Mouse (Mus musculus): Measurements from ENCODE around the gene Zfp110. TPM values are rescaled to one million over a fixed set of nuclear protein-coding genes. Genes with fewer than 3 reads are reported as not detected.
"Not testable (repeated sequence)": the region's sequence is repeated elsewhere in the genome, so short reads cannot be mapped to it uniquely, and the experiment has no call there.

The Zfp110 gene
- polyA plus RNA-seq, 1 experiment from 2014 or later, result 40.2 TPM

DNA sequence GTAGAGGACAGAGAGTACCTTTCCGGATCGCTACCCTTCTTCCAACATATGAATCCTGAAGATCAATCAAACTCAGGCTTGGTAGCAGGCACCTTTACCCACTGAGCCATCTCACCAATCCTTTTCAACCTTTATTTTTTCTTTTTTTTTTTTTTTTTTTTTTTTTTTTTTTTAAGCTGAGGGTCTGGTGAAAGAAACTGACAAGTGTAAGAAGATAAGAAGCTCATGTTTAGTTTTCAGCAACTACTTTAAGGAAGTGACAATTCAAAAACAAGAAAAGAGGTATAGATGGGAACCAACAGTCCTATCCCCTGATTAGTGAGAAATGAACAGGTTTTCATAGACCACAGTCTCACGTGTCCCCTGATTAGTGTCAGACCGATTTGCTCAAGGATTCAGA, 1.2 kb downstream of the Zfp110 start:
- 94% methylated on average over 4 of the region's 4 CpGs for WGBS
- H3K9me3 ChIP-seq, result peaks cover 40% of the 10 kb centered on the region
- no peak for ATAC-seq (replicated peaks)
- H3K9ac ChIP-seq (replicated peaks), result no peak overlapping the region
- H3K27me3 ChIP-seq, result no peaks in the 10 kb centered on the region
- no peak overlapping the region for H3K27ac ChIP-seq (replicated peaks)
- H3K4me3 ChIP-seq, result peak overlapping the region; percentile 65
- H3K36me3 ChIP-seq, result peaks cover 46% of the 10 kb centered on the region
- peaks cover 8% of the 10 kb centered on the region; the same call in 1 of the 2 replicates for H3K4me1 ChIP-seq
- H3K4me2 ChIP-seq (replicated peaks), result peak overlapping the region; percentile 66

DNA sequence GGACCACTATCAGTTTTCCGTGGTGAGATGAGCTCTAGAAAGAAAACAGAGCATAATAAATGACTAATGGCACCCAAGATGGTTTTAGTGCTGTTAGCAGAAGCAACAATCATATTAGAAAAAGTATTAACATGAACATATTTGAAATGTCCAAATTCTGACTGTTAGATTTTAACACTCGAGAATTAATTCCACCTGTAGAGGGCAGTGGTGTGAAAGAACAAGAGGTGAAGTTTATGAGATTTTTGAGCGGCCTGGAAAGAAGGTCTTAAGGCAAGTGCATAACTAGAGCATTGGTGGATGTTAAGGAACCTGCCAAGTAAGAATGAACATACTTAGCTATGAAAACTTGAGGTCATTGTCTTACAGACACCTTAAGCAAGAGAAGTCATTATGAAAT, 39.7 kb downstream of the Zfp110 start:
- Histone ChIP-seq H3K27ac (replicated peaks) (no peak overlapping the region), H3K4me1 (no peaks in the 10 kb centered on the region), H3K36me3 (no peaks in the 10 kb centered on the region), H3K4me2 (replicated peaks) (no peak overlapping the region), H3K9ac (replicated peaks) (no peak overlapping the region), H3K4me3 (no peak overlapping the region), H3K27me3 (no peaks in the 10 kb centered on the region), H3K9me3 (no peaks in the 10 kb centered on the region)
- no peak for ATAC-seq (replicated peaks)
- WGBS, result 35% methylated on average over 3 of the region's 3 CpGs

- H3K4me3 ChIP-seq, result no peak overlapping the region
- no peak; the same call in 1 of the 2 replicates for ATAC-seq (replicated peaks)
These were observed 45.5 kb downstream of the Zfp110 start for GRCm38 (mm10) chr7:12880036-12880435.

GRCm38 (mm10) chr7:12880497-12880896, 45.9 kb downstream of the Zfp110 start:
- H3K4me3 ChIP-seq, result peak overlapping the region; percentile 83
- peak overlapping the region; percentile 88 for H3K9ac ChIP-seq (replicated peaks)
- not testable (repeated sequence) for H3K27me3 ChIP-seq; H3K9me3 ChIP-seq; H3K27ac ChIP-seq (replicated peaks)
- peak; percentile 53 for ATAC-seq (replicated peaks)
- H3K4me1 ChIP-seq, result peaks cover 18% of the 10 kb centered on the region
- peak overlapping the region; percentile 80 for H3K4me2 ChIP-seq (replicated peaks)
- WGBS, result 43% methylated on average over 8 of the region's 8 CpGs
- H3K36me3 ChIP-seq, result peaks cover 17% of the 10 kb centered on the region

More at GRCm38 (mm10) chr7:12880036-12880435, 45.5 kb downstream of the Zfp110 start:
- Histone ChIP-seq H3K9ac (replicated peaks) (no peak overlapping the region), H3K36me3 (peaks cover 12% of the 10 kb centered on the region), H3K9me3 (no peaks in the 10 kb centered on the region), H3K27ac (replicated peaks) (no peak overlapping the region), H3K27me3 (no peaks in the 10 kb centered on the region), H3K4me1 (peaks cover 18% of the 10 kb centered on the region), H3K4me2 (replicated peaks) (peak overlapping the region; percentile 80; the same call in 1 of the 2 replicates)

GRCm38 (mm10) chr7:12880911-12881660, 46.5 kb downstream of the Zfp110 start, which contains the start of gene Zfp128:
TSS of gene Zfp128 (plus strand) at chr7:12881177.
- Histone ChIP-seq H3K36me3 (peaks cover 23% of the 10 kb centered on the region), H3K4me3 (peak within 1 kb of the TSS; percentile 83), H3K4me1 (peaks cover 18% of the 10 kb centered on the region), H3K27ac (replicated peaks) (peak within 1 kb of the TSS; percentile 45; the same call in 1 of the 2 replicates), H3K9ac (replicated peaks) (peak within 1 kb of the TSS; percentile 88), H3K27me3 (no peaks in the 10 kb centered on the region), H3K4me2 (replicated peaks) (peak within 1 kb of the TSS; percentile 80), H3K9me3 (no peaks in the 10 kb centered on the region)
- under 1% methylated on average over 35 of the region's 35 CpGs for WGBS
- peak; percentile 99 for ATAC-seq (replicated peaks)

DNA sequence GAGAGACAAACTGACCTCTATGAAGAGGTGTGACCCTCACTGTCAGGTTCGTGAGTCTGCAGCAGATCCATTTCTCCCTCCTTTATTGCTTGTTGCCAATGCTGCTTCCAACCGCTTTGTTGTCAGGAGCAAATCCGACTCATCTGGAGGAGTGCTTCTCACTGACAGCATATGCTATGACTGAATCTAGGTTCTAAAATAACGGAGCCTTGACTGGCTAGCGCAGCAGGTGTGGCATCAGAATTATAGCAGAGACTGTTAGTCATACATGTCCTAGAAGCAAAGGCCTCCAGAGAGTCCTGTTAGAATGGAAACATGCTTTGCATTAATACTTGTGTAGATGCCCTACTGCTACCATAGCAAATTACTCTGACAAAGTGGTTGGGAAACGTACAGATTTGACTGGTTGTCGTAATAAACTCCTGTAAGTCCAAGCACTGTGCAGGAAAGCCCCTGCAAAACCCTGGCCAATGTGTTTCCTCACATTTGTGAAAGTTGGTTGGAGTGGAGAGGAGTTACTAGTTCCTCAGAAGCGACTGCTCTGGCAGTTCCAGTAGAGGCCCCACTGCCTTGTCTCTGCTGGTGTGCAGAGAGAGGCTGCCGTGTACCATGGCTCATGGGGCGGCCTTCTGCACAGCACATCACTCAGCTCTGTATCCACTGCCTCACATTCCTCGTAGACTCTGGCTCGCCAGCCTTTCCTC, 52.2 kb downstream of the Zfp110 start:
- Histone ChIP-seq H3K4me2 (replicated peaks) (no peak overlapping the region), H3K27ac (replicated peaks) (no peak overlapping the region), H3K4me3 (no peak overlapping the region), H3K9me3 (no peaks in the 10 kb centered on the region), H3K9ac (replicated peaks) (no peak overlapping the region), H3K27me3 (no peaks in the 10 kb centered on the region), H3K36me3 (peaks cover 75% of the 10 kb centered on the region), H3K4me1 (peaks cover 9% of the 10 kb centered on the region)
- 93% methylated on average over 12 of the region's 12 CpGs for WGBS
- ATAC-seq (replicated peaks), result no peak

GRCm38 (mm10) chr7:12887585-12887984, 53.0 kb downstream of the Zfp110 start:
- H3K4me3 ChIP-seq, result no peak overlapping the region
- 95% methylated on average over 5 of the region's 5 CpGs for WGBS
- peaks cover 84% of the 10 kb centered on the region for H3K36me3 ChIP-seq
- no peak overlapping the region for H3K9ac ChIP-seq (replicated peaks)
- no peak for ATAC-seq (replicated peaks)
- 0 out of 2 replicates have a peak, but pooled peaks cover under 1% of the 10 kb centered on the region for H3K4me1 ChIP-seq
- no peak overlapping the region for H3K4me2 ChIP-seq (replicated peaks)
- no peak overlapping the region for H3K27ac ChIP-seq (replicated peaks)
- no peaks in the 10 kb centered on the region for H3K9me3 ChIP-seq
- no peaks in the 10 kb centered on the region for H3K27me3 ChIP-seq

DNA sequence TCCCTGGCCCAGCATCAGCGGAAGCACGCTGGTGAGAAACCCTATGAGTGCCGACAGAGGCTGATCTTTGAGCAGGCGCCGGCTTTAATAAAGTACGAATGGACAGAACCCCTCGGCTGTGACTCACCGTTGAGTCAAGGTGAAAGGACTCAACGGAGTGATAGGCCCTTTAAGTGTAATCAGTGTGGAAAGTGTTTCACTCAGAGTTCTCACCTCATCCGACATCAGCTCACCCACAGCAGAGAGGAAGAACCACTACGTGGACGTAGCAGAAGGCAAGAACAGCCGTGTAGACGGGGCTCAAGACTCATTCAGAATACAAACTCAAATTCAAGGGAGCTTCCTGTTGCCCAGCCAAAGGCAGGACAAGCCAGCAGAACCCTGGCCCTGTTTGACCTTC, 56.4 kb downstream of the Zfp110 start:
- ATAC-seq (replicated peaks), result no peak

DNA sequence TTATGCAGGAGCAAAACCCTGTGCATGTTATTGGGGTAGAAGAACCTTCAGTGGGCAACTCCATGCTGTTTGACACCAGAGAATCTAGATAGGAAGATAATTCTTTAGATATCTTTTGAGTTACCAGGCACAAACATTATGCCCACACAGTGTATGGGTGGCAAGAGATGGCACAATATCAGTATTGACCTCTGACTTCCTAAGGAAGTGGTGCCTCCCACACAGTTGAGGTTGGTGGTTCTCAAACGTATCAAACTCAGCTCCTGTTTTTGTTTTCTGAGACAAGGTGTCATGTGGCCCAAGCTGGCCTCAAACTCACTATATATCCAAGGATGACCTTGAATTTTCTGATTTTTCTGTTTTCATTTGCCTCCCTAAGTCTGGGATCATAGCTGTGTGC, 56.8 kb downstream of the Zfp110 start:
- H3K4me2 ChIP-seq (replicated peaks), result no peak overlapping the region
- H3K27me3 ChIP-seq, result no peaks in the 10 kb centered on the region
- ATAC-seq (replicated peaks), result no peak
- no peak overlapping the region for H3K27ac ChIP-seq (replicated peaks)
- no peak overlapping the region for H3K4me3 ChIP-seq
- H3K36me3 ChIP-seq, result peaks cover 58% of the 10 kb centered on the region
- no peaks in the 10 kb centered on the region for H3K4me1 ChIP-seq
- no peaks in the 10 kb centered on the region for H3K9me3 ChIP-seq
- WGBS, result 81% methylated on average over 1 of the region's 1 CpGs
- no peak overlapping the region for H3K9ac ChIP-seq (replicated peaks)

More for the DNA sequence above, 56.4 kb downstream of the Zfp110 start:
- peaks cover 62% of the 10 kb centered on the region for H3K36me3 ChIP-seq
- H3K4me3 ChIP-seq, result no peak overlapping the region
- no peaks in the 10 kb centered on the region for H3K27me3 ChIP-seq
- no peak overlapping the region for H3K4me2 ChIP-seq (replicated peaks)
- H3K9me3 ChIP-seq, result no peaks in the 10 kb centered on the region
- H3K9ac ChIP-seq (replicated peaks), result no peak overlapping the region
- 93% methylated on average over 14 of the region's 14 CpGs for WGBS
- no peak overlapping the region for H3K27ac ChIP-seq (replicated peaks)
- no peaks in the 10 kb centered on the region for H3K4me1 ChIP-seq

DNA sequence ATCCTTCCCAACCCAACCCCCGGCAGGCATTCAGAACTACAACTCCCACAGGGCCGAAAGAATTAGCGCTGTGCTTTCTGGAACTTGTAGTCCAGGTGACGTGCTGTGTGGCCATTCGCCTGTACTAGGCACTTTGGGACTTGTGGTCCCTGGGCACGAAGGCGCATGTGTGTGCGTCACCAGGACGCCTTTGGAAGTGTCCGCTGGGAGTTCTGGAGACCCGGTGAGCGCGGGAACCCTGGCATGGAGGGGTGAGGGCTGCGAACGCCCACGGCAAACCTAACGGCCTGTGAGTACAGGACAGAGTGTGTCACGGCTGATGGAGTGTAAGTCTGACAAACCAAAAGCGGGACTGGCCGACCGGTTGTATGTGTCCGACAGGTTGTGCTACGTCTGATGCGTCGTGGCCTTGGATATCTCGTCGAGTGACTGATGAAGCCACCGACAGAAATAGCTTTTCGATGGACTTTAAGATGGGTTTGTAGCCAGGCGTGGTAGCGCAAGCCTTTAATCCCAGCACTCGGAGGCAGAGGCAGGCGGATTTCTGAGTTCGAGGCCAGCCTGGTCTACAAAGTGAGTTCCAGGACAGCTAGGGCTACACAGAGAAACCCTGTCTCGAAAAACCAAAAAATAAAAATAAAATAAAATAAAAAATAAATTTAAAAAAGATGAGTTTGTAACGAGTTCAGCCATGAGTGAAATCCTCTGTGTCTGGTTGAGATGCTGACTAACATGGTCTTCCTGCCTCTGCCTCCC, 63.3 kb downstream of the Zfp110 start, which contains the start of gene Zscan22:
Zscan22 (plus strand) TSS at position 161 of the 756 bp plus-strand sequence.
- H3K36me3 ChIP-seq, result 0 out of 2 replicates have a peak, but pooled peaks cover 4% of the 10 kb centered on the region
- H3K27ac ChIP-seq (replicated peaks), result no peak within 1 kb of the TSS
- peak within 1 kb of the TSS; percentile 57 for H3K4me3 ChIP-seq
- no peaks in the 10 kb centered on the region for H3K27me3 ChIP-seq
- H3K4me1 ChIP-seq, result peaks cover 9% of the 10 kb centered on the region
- H3K9ac ChIP-seq (replicated peaks), result peak within 1 kb of the TSS; percentile 61
- peak; percentile 99 for ATAC-seq (replicated peaks)
- no peaks in the 10 kb centered on the region for H3K9me3 ChIP-seq
- peak within 1 kb of the TSS; percentile 47 for H3K4me2 ChIP-seq (replicated peaks)
- 6% methylated on average over 36 of the region's 36 CpGs for WGBS
